In the genomic region with DNA sequence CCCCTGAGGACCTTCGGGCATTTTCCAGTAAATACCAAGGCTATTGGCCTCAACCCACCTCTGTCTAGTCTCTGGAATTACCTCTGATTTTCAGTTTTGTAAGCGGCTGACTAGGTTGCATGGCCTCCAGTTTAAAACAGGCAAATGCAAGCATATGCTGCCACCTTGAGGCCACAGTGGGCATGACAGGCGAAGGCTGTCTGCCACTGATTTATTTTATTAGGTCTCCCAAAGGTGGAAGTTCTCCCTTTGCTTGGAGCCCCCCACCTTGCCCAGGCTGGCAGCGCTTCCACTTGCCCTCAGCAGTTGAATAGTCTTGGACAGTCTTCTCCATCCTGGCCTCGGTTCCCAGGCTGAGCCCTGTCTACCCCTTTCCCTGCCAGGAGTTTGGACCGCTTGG, we compare ENCODE assay signal across 9 mouse cellular contexts.
DNase-seq lines count a peak whose midpoint lies in the region; ATAC-seq and TF ChIP-seq lines count a peak whose summit lies in the region.
"Had no signal": no experiment of that assay in that cellular context is flagged by ENCODE, and none has a peak within 500 bp of the region (broad histone marks: within the 10 kb centered on the region; RNA-seq: fewer than 3 reads in every experiment).

No protein-coding gene starts in this region.

- no peak overlapping the region for H3K27ac ChIP-seq in forebrain, embryonic 12.5 days
- H3K27ac ChIP-seq in hindbrain, embryonic 14.5 days = no peak overlapping the region
- no peak overlapping the region for H3K27ac ChIP-seq in midbrain, embryonic 13.5 days
- H3K27ac ChIP-seq in small intestine, adult 2 months (ENCODE audit: insufficient read depth, low read depth, low read length) = no peak overlapping the region
- H3K27ac ChIP-seq: liver, embryonic 15.5 days had no signal

- no peak for TF ChIP-seq POLR2A in small intestine, adult 2 months (IDR thresholded peaks at IDR 0.05; ENCODE audit: low read depth, low read length)

- H3K9me3 ChIP-seq in forebrain, embryonic 12.5 days = no peaks in the 10 kb centered on the region
- H3K9me3 ChIP-seq in hindbrain, embryonic 14.5 days (ENCODE audit: control insufficient read depth, low read length) = no peaks in the 10 kb centered on the region
- no peaks in the 10 kb centered on the region for H3K9me3 ChIP-seq in midbrain, embryonic 13.5 days
- H3K9me3 ChIP-seq: liver, embryonic 15.5 days had no signal

- WGBS in forebrain, embryonic 12.5 days = 26% methylated on average over 6 of the region's 6 CpGs
- WGBS in hindbrain, embryonic 14.5 days = 23% methylated on average over 6 of the region's 6 CpGs
- WGBS in midbrain, embryonic 13.5 days = 20% methylated on average over 6 of the region's 6 CpGs
- WGBS in small intestine, adult 2 months = 24% methylated on average over 6 of the region's 6 CpGs

- H3K4me3 ChIP-seq in forebrain, embryonic 12.5 days (replicated peaks) = no peak overlapping the region
- no peak overlapping the region for H3K4me3 ChIP-seq in hindbrain, embryonic 14.5 days (replicated peaks; ENCODE audit: low read length)
- no peak overlapping the region for H3K4me3 ChIP-seq in midbrain, embryonic 13.5 days (replicated peaks)
- no peak overlapping the region for H3K4me3 ChIP-seq in small intestine, adult 2 months (ENCODE audit: low read depth, low read length)
- H3K4me3 ChIP-seq: liver, embryonic 15.5 days had no signal

- peak; percentile 89; the same call in 1 of the 2 replicates for TF ChIP-seq CTCF in small intestine, adult 2 months (IDR thresholded peaks at IDR 0.05; ENCODE audit: extremely low read depth, insufficient read length, insufficient replicate concordance, low read depth, low read length)

- H3K9ac ChIP-seq in forebrain, embryonic 12.5 days = no peak overlapping the region
- H3K9ac ChIP-seq in hindbrain, embryonic 14.5 days = no peak overlapping the region
- H3K9ac ChIP-seq in midbrain, embryonic 13.5 days (replicated peaks) = no peak overlapping the region; the same call in 1 of the 2 replicates
- H3K9ac ChIP-seq: liver, embryonic 15.5 days had no signal

- no peaks in the 10 kb centered on the region for H3K36me3 ChIP-seq in forebrain, embryonic 12.5 days (replicated peaks)
- H3K36me3 ChIP-seq in hindbrain, embryonic 14.5 days (replicated peaks; ENCODE audit: control insufficient read depth, insufficient read depth) = peaks cover 14% of the 10 kb centered on the region
- H3K36me3 ChIP-seq in midbrain, embryonic 13.5 days = 0 out of 2 replicates have a peak, but pooled peaks cover 6% of the 10 kb centered on the region
- H3K36me3 ChIP-seq in small intestine, adult 2 months (ENCODE audit: control insufficient read depth, insufficient read depth, low read length) = no peaks in the 10 kb centered on the region
- H3K36me3 ChIP-seq: liver, embryonic 15.5 days had no signal

- intact Hi-C loops in left cerebral cortex, postnatal 10 days (cut with DNase I) = loop anchor here (5.0 kb wide), 1 partner anchor 178 kb away; no protein-coding TSS in a partner anchor

- 0 out of 2 replicates have a peak, but pooled peaks cover 4% of the 10 kb centered on the region for H3K27me3 ChIP-seq in forebrain, embryonic 12.5 days
- no peaks in the 10 kb centered on the region for H3K27me3 ChIP-seq in hindbrain, embryonic 14.5 days (ENCODE audit: control insufficient read depth, insufficient read depth, low read length)
- H3K27me3 ChIP-seq in midbrain, embryonic 13.5 days = peaks cover 4% of the 10 kb centered on the region; the same call in 1 of the 2 replicates
- no peaks in the 10 kb centered on the region for H3K27me3 ChIP-seq in small intestine, adult 2 months (ENCODE audit: control insufficient read depth, insufficient read depth, low read length)

- no peak overlapping the region for H3K4me2 ChIP-seq in forebrain, embryonic 12.5 days
- H3K4me2 ChIP-seq in hindbrain, embryonic 14.5 days (replicated peaks) = no peak overlapping the region
- H3K4me2 ChIP-seq in midbrain, embryonic 13.5 days (replicated peaks) = no peak overlapping the region
- H3K4me2 ChIP-seq: liver, embryonic 15.5 days had no signal

- DNase-seq in CD4-positive, CD25-positive, alpha-beta regulatory T cell, adult 2 months (ENCODE audit: low read depth, low spot score) = peak; percentile 86
- peak; percentile 58 for DNase-seq in c-Kit-positive CD71-positive TER-119-negative erythroid progenitor cells, embryonic 14.5 days (ENCODE audit: low read depth)
- peak; percentile 94 for DNase-seq in hindbrain, embryonic 14.5 days (ENCODE audit: low spot score)
- DNase-seq in left cerebral cortex, postnatal 10 days (ENCODE audit: extremely low spot score in 1 of 2, low spot score in 2 of 2) = peak; percentile 76 to 79

- no peak for ATAC-seq in CD4-positive, CD25-positive, alpha-beta regulatory T cell, adult 4 months
- ATAC-seq in forebrain, embryonic 12.5 days (ENCODE audit: low FRiP score) = peak; percentile 44; the same call in 1 of the 2 replicates
- ATAC-seq in hindbrain, embryonic 14.5 days (ENCODE audit: low FRiP score) = peak; percentile 46; the same call in 1 of the 2 replicates
- ATAC-seq in midbrain, embryonic 13.5 days = peak; percentile 69

- H3K4me1 ChIP-seq in forebrain, embryonic 12.5 days = no peaks in the 10 kb centered on the region
- no peaks in the 10 kb centered on the region for H3K4me1 ChIP-seq in hindbrain, embryonic 14.5 days (replicated peaks; ENCODE audit: control insufficient read depth, insufficient read depth, low read length)
- no peaks in the 10 kb centered on the region for H3K4me1 ChIP-seq in midbrain, embryonic 13.5 days (replicated peaks)
- no peaks in the 10 kb centered on the region for H3K4me1 ChIP-seq in small intestine, adult 2 months (ENCODE audit: control insufficient read depth, insufficient read depth, insufficient read length, low read length)
- H3K4me1 ChIP-seq: liver, embryonic 15.5 days had no signal
